Mouse (Mus musculus) thymus, postnatal 0 days (tissue): ENCODE data around the gene Ovol1. TPM values are rescaled to one million over a fixed set of nuclear protein-coding genes. Genes with fewer than 3 reads are reported as not detected.

Experiments used
- DNase-seq: peaks from one replicate; pipeline ENCODE4 v3.0.0-alpha.2; 2015; ENCODE audit warnings: low spot score
- polyA plus RNA-seq: library from polyadenylated mRNA; unstranded; fragments of >200 nt; fragmentation: Nextera tagmentation; extraction: Ambion mirVana; gene quantifications from 2 replicates; pipeline ENCODE4 v1.2.1, GENCODE M21; 2015

The Ovol1 gene
- polyA plus RNA-seq, 1 experiment from 2014 or later: 1.9 TPM

DNA sequence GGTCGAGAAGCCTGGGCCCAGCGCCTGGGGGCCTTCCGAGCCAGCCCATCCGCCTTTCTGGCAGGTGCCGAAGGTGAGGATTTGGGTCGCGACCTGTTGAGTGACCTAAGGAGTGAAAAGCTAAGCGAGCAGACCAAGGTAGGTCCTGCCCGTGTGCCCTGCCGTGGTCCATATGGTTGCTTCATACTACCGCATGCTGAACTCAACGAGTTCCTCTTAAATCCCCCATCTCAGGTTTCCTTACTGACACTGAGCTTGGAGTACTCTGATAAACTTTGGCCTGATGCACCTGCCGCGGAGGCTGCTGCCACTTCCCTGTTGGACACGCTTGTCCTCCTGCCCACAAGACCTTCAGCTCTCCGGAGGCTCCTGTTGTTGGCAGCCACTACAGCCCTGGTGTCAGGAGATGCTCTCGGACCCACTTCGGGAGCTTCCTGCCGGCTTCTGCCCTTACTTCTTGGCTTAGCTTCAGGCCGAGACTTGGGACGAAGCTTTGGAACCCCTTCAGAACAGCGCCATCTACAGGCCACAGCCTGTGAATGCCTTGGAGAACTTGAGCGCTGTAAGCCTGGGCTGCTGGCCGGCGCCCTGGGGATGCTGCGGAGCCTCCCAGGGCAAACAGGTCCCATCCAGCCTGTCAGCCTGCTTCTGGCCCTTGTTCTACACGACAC is 8.2 kb upstream of the Ovol1 start:
- DNase-seq: peak; percentile 89

DNA sequence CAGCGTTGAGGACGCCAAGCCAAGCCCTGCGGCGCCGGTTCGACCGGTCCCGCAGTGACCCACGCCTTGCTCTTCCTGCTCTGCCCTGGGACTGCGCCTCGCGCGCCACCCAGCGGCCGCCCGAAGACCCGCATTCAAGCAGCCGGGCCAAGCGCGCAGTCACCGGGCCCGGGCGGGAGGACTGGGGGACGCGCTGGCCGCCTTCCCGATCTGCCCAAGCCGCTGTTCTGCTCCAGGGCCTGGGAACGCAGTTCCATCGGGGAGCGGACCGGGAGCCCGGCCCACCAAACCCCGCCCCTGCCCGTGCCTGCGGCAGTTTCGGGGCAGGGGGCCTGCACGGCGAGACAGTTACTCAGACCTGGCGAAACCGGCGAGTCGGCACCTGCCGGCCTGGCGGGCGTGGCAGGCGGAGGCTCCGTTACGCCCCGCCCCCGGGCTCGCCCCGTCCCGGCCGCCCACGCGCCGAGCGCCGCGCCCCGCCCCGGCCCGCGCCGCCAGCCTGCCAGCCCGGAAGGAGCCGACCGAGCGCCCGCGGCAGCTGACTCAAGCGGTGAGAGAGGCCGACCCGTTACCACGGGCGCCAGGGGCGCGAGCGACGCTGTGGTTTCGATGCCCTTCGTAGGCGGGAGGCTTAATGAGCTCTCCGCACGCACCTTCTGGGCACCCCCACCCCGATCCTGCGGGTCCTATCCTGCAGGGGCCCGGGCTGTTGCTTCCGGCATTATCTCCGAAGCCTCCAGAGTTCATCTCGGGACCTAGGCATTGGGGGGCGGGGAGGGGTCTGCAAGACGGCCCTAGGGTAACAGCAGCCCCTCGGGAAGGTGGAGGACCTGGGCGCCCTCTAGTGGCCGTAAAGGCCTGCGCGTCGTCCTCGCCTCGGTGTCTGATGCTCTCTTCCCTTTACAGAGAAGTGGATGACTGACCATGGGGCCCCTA is 7.4 kb upstream of the Ovol1 start, which contains the start of gene Ap5b1:
Ap5b1 (plus strand) TSS at position 492 of the 936 bp plus-strand sequence.
- peak; percentile 89 for DNase-seq

DNA sequence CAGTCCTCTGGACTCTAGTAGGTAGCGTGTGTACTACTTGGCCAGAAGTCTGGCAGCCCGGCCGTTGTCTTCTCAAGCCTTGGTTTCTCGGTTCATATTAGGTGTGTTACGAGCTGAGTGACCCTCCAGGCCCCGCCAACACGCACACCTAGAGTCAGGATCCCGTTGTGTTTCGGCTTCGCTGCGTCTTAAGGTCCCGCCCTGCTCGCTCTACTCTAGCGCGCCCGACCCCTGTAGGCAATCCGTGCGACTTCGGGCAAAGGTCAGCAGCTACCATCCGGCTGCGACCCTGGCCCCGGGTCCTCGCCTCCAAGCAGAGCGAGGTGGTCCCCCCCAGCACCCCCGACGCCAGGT is 6.7 kb upstream of the Ovol1 start:
- DNase-seq: no peak

DNA sequence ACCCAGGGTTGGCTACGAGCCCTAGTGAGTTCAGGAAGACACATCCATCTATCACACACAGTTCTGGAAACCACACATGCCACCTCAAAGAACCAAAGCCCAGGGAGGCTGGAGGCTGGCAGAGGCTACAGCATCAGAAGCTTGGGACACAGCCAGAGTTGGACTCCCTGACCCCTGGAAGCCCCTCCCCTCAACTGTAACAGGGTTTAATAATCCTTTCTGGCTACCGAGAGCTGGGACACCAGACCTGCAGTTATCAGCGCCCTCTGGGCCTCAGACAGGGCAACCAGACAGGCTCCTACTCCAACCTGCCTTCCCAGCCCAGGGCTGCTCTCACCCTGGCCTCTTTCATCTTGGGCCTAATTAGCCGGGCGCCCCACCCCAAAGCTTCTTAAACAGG is 5.9 kb upstream of the Ovol1 start:
- peak; percentile 4 for DNase-seq

DNA sequence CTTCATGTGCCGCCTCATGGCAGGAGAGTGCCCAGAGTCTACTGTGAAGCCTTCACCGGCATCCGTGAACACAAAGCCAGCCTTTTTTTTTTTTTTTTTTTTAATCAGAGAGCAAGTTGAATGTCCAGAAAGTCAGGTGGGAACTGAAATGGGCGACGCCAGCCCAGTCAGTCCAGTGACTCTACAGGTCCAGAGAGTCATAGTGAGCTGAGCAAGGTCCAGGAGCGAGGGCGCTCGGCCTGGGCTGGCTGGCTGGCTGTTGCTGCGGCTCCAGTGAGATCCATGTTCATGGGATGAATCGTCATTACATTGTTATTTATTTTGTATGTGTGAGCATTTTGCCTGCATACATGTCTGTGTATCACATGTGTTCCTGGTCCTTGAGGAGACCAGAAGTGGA is 2.3 kb upstream of the Ovol1 start:
- DNase-seq: no peak

DNA sequence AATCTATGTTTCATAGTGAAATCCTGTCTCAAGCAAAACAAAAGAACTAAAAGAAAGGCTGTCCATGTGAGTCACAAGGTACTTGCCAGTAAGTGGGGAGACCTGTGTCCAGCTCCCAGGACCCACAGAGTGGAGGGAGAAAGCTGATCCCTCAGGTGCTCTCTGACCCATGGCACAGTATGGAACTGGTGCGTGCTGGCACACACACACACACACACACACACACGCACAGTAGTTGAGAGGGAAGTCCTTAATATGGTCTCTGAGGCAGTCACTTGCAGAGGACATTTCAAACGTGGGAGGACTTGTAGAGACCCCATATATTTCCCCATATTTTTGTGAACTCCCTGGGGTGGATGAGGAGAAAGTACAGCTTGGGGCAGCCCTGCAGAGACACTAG is 1.4 kb upstream of the Ovol1 start:
- DNase-seq: no peak

DNA sequence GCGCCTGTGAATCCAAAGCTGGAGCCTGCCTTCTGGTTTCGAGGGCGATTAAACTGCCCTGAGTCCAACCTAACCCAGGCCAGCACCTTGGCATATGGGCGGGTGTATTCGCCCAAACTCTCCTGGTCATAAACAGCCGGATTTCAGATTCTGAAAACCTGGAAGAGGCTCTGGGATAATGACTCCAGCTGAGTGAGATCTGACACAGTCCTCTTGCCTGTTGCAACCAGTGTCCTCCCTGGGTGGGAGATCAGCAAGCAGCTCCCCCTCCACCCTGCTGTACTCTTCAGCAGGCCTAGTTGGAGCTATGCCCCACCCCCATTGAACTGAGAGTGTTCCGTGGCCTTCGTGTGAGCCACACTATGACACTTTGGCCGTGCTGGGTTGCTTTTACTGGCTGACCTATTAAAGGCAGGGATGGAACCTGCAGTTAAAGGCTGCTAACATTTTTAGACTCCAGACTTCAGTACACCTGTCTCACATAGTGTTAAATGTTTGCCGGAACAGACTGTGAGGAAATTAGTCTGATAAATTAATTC is 875 bp upstream of the Ovol1 start:
- no peak for DNase-seq

DNA sequence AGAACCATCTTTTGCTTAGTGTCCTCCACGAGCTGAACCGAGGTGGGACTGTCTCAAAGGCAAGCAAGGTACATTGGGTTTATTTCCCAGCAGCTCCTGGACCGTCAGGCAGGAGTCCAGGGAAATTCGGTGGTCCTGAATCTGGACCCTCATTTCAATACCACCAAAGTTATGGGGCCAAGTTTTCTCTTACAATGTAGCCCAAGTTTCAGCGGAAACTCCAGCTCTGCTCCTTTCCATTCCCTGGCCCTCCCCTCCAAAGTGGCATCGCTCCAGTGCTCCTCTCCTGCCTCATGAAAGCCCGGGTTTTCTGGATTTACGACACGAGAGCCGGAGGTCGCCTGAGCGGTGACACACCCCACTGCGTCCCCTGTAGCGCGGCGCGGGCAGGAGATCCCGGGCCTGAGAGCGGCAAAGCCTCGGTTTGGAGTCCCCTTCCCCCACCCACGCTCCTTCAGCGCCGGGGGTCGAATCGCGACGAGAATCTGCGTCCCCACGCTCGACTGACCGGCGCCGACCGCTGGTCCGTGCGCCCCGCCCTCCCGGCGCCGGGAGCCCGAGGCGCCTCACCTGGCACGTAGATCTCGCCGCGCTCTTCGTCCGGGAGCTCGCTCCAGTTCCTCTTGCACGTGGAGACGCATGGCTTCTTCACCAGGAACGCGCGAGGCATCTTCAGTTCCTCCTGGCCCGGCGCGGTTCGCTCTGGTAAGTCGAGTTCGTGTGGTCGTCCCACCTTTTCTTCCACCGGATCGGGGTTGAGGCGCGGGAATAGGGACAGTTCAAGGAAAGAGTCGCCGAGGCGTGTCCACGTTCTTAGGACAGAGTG is 602 bp downstream of the Ovol1 start:
- no peak for DNase-seq

DNA sequence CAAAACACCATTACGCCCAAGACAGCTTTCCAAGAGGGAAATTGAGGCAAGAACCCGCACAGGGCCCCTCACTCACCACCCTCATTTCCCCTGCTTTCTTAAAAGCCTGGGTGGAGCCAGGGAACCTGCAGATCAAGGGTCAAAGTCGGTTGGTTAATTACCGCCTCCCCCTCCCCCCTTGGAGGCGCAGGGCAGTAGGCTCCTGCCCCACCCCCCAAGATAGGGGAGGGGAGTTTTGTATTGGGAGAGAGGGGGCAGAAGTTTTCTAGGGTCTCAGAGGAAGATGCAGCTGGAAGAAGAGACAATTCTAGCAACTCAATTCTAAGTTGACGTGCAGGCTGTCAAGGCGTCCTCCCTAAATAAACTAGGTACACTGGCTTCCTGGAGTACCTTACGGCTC is 1.2 kb downstream of the Ovol1 start:
- DNase-seq: no peak

DNA sequence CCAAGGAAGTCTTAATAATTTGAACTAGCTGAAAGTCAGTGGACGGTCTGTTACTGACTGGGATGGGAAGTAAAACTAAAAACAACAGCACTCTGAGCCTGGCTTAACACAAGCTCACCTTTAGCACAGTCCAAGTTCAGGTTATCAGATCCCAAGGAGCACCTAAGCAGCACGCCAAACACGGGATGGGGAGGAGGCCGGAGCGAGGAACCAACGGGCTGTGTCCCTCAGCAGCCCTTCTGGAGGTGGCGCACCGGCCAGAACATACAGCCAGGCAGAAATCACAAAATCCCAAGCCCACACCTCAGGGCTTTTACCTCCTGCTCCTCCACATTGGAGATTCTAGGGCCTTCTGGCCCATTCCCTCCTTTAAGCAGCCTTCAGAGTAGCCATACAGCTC is 1.7 kb downstream of the Ovol1 start:
- DNase-seq: no peak

DNA sequence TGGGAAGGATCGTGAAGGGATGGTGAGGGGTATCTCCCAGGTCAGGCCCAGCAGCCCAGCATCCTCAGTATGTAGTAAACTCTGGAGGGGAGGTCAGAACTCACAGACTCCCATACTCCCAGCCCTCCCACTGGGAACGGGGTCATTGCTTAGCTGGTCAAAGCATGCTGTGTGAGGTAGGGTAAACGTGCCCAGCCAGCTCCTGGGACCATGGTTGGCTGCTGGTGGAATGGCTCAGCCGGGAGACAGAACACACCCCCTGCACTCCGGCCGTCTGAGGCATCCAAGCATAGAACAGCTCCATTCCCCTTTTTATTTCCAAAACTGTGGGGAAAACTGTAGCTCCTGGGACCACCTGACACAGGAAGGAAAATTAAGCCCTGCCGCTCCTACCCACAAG is 2.3 kb downstream of the Ovol1 start:
- no peak for DNase-seq

DNA sequence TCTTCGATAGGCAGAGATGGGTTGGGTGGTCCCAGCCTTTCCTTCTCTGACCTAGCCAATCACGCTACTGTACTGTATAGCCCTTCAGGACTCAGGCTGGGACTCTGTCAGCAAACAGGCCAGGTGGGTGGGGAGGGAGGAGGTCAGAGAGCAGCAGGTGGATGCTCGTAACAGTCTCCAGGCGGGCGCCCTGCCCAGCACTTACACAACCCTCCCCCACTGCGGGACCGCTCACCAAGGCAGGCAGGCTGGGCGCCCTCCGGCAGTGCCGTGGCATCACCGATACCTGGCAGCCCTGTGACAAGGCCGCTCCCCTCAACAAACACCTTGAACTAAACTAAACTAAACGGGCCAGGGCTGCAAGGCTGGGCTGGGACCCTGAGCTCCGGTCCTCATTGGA is 6.2 kb downstream of the Ovol1 start:
- DNase-seq: no peak

DNA sequence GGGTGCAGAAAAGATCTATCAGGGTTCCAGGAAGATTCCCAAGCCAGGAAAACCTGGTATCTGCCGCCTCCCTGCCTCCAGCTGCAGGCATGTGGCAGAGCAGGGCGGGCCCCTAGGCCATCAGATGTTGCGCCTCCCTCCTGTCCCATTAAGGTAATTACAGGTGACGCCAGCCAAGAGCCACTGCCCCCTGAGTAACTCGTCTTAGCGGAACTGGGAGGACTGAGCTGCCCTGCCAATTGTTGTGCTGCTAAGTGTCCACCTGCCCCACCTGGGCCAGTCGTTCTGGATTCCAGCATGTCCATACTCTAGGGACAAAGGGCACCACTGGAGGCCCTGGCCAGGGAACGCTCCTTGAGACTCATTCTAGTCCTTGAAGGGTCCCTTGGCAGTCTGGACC is 6.6 kb downstream of the Ovol1 start:
- no peak for DNase-seq

DNA sequence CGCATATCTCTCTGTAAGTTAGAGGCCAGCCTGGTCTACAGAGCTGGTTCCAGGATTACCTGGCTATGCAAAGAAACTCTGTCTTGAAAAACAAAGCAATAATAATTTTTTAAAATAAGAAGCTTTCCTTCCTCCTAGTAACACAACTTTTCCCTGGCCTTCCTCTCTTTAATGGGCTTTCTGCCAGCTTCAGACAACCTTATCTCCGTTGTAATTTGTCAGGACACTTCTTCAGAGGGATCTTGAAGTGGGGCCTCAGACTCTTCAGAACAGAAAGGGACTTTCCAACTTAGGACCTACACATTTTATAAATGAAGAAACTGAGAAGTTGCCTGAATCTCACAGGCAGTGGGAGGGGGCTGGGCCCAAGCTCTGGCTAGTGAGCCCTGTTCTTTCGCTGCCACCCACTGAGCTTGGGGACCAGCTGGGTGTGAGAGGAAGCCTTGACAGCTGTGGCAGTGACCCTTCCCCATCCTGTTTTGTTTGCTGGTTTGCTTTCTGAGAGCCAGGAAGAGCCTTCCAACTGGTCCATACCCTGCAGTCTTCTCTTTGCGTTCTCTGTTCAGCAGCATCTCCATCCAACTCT is 12.9 kb downstream of the Ovol1 start:
- DNase-seq: no peak

DNA sequence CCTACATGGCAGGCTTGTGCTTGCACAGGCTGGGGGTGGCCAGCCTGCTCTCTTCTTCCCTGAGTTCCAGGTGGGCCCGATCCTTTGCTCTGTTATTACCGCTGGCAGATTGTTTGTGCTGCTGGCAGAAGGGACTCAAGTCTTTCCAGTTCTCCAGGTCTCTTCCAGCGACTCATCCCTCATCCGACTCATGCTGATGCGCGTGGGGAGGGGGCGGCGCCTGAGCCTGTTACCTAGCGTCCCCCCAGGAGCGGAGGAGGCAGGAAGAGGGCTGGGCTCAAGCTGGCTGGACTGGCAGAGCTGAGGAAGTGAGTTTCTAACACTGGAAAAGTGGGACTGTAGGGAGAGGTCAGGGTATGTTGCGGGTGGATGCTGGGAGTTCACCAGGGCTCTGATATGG is 16.4 kb downstream of the Ovol1 start:
- no peak for DNase-seq

DNA sequence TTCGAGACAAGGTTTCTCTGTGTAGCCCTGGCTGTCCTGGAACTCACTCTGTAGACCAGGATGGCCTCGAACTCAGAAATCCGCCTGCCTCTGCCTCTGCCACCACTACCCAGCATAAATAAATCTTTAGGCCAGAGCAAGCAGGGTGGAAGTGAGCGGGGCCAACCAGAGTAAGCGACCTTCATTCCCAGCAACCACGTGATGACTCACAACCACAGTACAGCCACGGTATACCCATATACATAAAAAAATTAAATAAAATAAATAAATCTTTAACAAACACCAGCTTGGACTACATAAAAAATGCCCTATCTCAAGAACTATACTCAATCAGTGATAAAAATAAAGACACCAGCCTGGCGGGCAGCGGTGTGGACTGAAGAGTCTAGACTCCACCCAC is 17.1 kb downstream of the Ovol1 start:
- DNase-seq: no peak

DNA sequence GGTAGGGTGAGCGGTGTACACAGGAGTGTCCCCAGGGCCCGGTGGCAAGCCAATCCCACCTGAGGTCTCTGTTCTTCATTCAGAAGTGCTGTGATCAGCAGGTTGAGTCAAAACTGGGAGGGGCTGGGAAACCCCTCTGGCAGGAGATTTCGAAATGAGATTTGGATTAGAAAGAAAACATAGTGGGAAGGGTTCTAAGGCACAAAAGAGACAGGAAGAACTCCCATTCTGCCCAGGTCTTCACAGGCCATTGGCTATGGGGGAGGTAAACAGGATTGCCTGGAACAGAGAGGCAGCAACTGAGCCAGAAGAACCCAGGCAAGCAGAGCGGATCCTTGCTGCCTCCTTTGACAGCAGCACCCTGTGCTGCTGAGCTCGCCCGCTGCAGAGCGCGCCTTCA is 21.7 kb downstream of the Ovol1 start:
- no peak for DNase-seq

DNA sequence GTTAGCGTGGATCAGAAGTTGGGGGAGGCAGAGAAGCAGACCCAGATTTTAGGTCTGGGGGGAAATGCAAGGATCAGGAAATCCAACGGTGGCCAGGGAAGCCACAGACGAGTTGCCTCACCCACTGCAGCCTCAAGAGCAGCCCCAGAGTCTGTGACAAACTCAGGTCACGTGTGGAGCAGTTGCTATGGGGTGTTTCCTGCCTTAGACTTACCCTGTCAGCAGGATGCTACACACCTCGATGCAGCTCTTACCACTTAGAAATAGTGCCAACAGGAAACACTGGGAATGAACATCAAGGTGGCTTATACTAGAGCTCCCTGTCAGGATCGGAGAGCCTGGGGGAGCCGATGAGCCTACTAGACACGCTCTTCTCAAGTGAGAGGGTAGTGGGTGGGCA is 27.9 kb downstream of the Ovol1 start:
- DNase-seq: peak; percentile 16

DNA sequence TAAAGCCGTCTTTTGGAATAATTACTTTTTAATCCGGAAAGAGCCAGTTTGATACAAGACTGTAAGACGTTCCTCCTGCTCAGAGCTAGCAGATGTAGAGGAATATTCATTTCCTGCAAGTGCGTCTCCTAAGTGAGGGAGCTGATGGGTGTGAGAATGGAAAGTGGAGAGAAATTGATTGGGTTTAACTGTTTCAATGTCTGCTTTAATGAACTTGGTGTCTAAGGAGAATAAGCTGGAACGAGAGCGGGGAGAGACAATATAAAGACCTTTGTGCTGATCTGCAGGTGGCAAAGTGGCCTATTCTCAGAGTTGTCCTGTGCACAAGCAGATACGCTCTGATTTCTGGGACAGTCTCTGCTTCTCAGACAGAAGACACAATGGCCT is 30.3 kb downstream of the Ovol1 start:
- no peak for DNase-seq

DNA sequence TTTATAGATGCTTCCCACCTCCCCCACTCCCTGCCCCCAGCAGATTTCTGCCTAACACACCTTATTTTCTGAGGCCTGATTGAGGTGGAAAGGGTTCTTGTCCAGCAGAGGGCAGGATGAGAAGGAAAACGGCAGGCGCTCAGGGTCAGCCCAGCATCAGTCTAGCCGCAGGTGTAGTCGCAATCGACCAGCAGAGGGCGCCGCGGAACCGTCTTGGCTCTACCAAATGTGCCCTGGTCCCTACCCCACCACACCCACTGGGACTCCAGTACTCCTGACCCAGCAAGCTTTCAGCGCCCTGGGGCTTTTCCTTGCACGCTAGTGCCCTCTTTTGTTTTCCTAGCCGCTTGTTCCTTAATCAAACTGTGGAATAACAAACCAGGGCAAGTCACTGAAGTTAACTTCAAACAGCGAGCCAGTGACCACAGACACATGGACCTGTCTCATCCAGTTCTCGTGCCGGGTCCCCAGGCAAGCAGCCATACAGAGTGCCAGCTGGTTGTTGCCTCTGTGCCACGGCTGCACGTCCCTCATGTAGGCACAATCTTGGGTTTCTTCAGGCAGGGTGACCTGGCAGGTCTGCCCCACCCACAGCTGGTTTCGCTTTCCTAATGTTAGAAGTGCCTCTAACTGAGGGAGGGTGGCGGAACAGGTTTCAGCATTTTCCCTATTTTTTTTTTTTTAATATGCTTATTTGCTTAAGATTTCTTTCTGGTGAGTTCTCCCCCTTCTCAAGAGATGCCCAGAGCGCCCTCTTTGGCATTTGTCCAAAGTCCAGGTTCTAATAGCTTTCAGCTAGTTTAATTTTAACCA is 30.9 kb downstream of the Ovol1 start:
- peak; percentile 88 for DNase-seq
